ENCODE assay signal across 12 mouse cellular contexts in genomic region chr11:78372610-78373009, GRCm38 (mm10). TPM values are rescaled to one million over a fixed set of nuclear protein-coding genes. Genes with fewer than 3 reads are reported as not detected.
A peak's percentile ranks its signal among the peaks of the same experiment; 100 is the strongest.
DNase-seq lines count a peak whose midpoint lies in the region; ATAC-seq lines count a peak whose summit lies in the region.
"Had no signal": no experiment of that assay in that cellular context is flagged by ENCODE, and none has a peak within 500 bp of the region (broad histone marks: within the 10 kb centered on the region; RNA-seq: fewer than 3 reads in every experiment).

No protein-coding gene starts in this region.

- no peaks in the 10 kb centered on the region for H3K36me3 ChIP-seq in hindbrain, embryonic 13.5 days
- H3K36me3 ChIP-seq in hindbrain, embryonic 12.5 days: no peaks in the 10 kb centered on the region

- H3K27ac ChIP-seq in hindbrain, embryonic 13.5 days: no peak overlapping the region
- no peak overlapping the region for H3K27ac ChIP-seq in hindbrain, embryonic 12.5 days

- WGBS in hindbrain, embryonic 13.5 days: 43% methylated on average over 7 of the region's 7 CpGs
- WGBS in hindbrain, embryonic 12.5 days: 47% methylated on average over 7 of the region's 7 CpGs

- ATAC-seq in hindbrain, embryonic 13.5 days (ENCODE audit: low FRiP score): no peak
- no peak for ATAC-seq in hindbrain, embryonic 12.5 days (ENCODE audit: low FRiP score)
- ATAC-seq in activated CD4-positive, CD25-positive, alpha-beta regulatory T cell, adult 4 months: no peak

- no peak overlapping the region for H3K4me3 ChIP-seq in hindbrain, embryonic 13.5 days
- no peak overlapping the region for H3K4me3 ChIP-seq in hindbrain, embryonic 12.5 days

- H3K27me3 ChIP-seq in hindbrain, embryonic 13.5 days: no peaks in the 10 kb centered on the region
- no peaks in the 10 kb centered on the region for H3K27me3 ChIP-seq in hindbrain, embryonic 12.5 days

- H3K4me1 ChIP-seq in hindbrain, embryonic 13.5 days (replicated peaks): peaks cover 5% of the 10 kb centered on the region; the same call in 1 of the 2 replicates
- peaks cover 6% of the 10 kb centered on the region for H3K4me1 ChIP-seq in hindbrain, embryonic 12.5 days

- H3K9ac ChIP-seq in hindbrain, embryonic 13.5 days: peak overlapping the region; percentile 39; the same call in 1 of the 2 replicates
- no peak overlapping the region for H3K9ac ChIP-seq in hindbrain, embryonic 12.5 days

- H3K4me2 ChIP-seq in hindbrain, embryonic 13.5 days: no peak overlapping the region
- no peak overlapping the region for H3K4me2 ChIP-seq in hindbrain, embryonic 12.5 days (replicated peaks)

- H3K9me3 ChIP-seq in hindbrain, embryonic 13.5 days: no peaks in the 10 kb centered on the region
- H3K9me3 ChIP-seq in hindbrain, embryonic 12.5 days (replicated peaks): no peaks in the 10 kb centered on the region

- peak; percentile 91 to 94 for DNase-seq in adrenal gland, adult (ENCODE audit: inconsistent age in 2 of 2, low spot score in 1 of 2)
- DNase-seq in adrenal gland, adult 8-10 months: peak; percentile 85
- DNase-seq in kidney, postnatal 25 days: peak; percentile 59 to 78
- DNase-seq in urinary bladder, adult 2 months (ENCODE audit: low spot score): no peak
- DNase-seq: embryo, embryonic 11 days; layer of hippocampus, postnatal 36 days; liver had no signal

RNA-seq across cellular contexts. Expression of gene Foxn1, which starts 13.7 kb away (rescaled TPM):
- polyA plus RNA-seq in hindbrain, embryonic 13.5 days (2015; fragmentation: Nextera tagmentation; extraction: Ambion mirVana): not detected in 2 replicates
- not detected in 2 replicates for polyA plus RNA-seq in hindbrain, embryonic 12.5 days (2016; fragmentation: Nextera tagmentation; extraction: Ambion mirVana)
- total RNA-seq in adrenal gland, adult 8-10 months (2022): under 1 TPM; 0.20 to 0.77 (median 0.31) TPM
- not detected for polyA plus RNA-seq in activated CD4-positive, CD25-positive, alpha-beta regulatory T cell, adult 4 months (2017; shearing (Covaris generic))
- polyA plus RNA-seq in urinary bladder, adult 2 months (2012; rRNA removed): 0.08 and 0.15 TPM in 2 replicates
- total RNA-seq: layer of hippocampus, postnatal 36 days; monocyte, adult 5-6 weeks had no signal
- polyA plus RNA-seq: gonadal fat pad, adult 2 months had no signal

RNA-seq across cellular contexts. Expression of gene Unc119, which starts 29.3 kb away (rescaled TPM):
- 75.1 and 76.7 TPM in 2 replicates for polyA plus RNA-seq in hindbrain, embryonic 13.5 days (2015; fragmentation: Nextera tagmentation; extraction: Ambion mirVana)
- polyA plus RNA-seq in hindbrain, embryonic 12.5 days (2016; fragmentation: Nextera tagmentation; extraction: Ambion mirVana): 86.0 and 92.7 TPM in 2 replicates
- 10 to 100 TPM; 45.1 to 60.9 (median 53.0) TPM for total RNA-seq in adrenal gland, adult 8-10 months (2022)
- polyA plus RNA-seq in activated CD4-positive, CD25-positive, alpha-beta regulatory T cell, adult 4 months (2017; shearing (Covaris generic)): 10 to 100 TPM; 17.0 to 17.6 TPM
- 91.5 and 94.3 TPM in 2 replicates for polyA plus RNA-seq in urinary bladder, adult 2 months (2012; rRNA removed)

RNA-seq across cellular contexts. Expression of gene Pigs, which starts 44.4 kb away (rescaled TPM):
- 75.0 and 78.2 TPM in 2 replicates for polyA plus RNA-seq in hindbrain, embryonic 13.5 days (2015; fragmentation: Nextera tagmentation; extraction: Ambion mirVana)
- 76.9 and 77.1 TPM in 2 replicates for polyA plus RNA-seq in hindbrain, embryonic 12.5 days (2016; fragmentation: Nextera tagmentation; extraction: Ambion mirVana)
- total RNA-seq in adrenal gland, adult 8-10 months (2022): 10 to 100 TPM; 83.3 to 84.7 (median 83.9) TPM
- 10 to 100 TPM; 43.6 to 66.6 TPM for polyA plus RNA-seq in activated CD4-positive, CD25-positive, alpha-beta regulatory T cell, adult 4 months (2017; shearing (Covaris generic))
- polyA plus RNA-seq in urinary bladder, adult 2 months (2012; rRNA removed): 44.2 and 44.9 TPM in 2 replicates

RNA-seq across cellular contexts. Expression of gene Slc13a2, which starts 49.4 kb away (rescaled TPM):
- not detected in 2 replicates for polyA plus RNA-seq in hindbrain, embryonic 13.5 days (2015; fragmentation: Nextera tagmentation; extraction: Ambion mirVana)
- not detected in 2 replicates for polyA plus RNA-seq in hindbrain, embryonic 12.5 days (2016; fragmentation: Nextera tagmentation; extraction: Ambion mirVana)
- total RNA-seq in adrenal gland, adult 8-10 months (2022): not detected
- polyA plus RNA-seq in activated CD4-positive, CD25-positive, alpha-beta regulatory T cell, adult 4 months (2017; shearing (Covaris generic)): not detected
- 0.04 and 0.07 TPM in 2 replicates for polyA plus RNA-seq in urinary bladder, adult 2 months (2012; rRNA removed)
- total RNA-seq: layer of hippocampus, postnatal 36 days; monocyte, adult 5-6 weeks had no signal

RNA-seq across cellular contexts. Expression of gene Aldoc, which starts 49.8 kb away (rescaled TPM):
- 144 and 175 TPM in 2 replicates for polyA plus RNA-seq in hindbrain, embryonic 13.5 days (2015; fragmentation: Nextera tagmentation; extraction: Ambion mirVana)
- polyA plus RNA-seq in hindbrain, embryonic 12.5 days (2016; fragmentation: Nextera tagmentation; extraction: Ambion mirVana): 16.8 and 20.1 TPM in 2 replicates
- total RNA-seq in adrenal gland, adult 8-10 months (2022): 10 to 100 TPM; 23.4 to 54.0 (median 37.5) TPM
- 1 to 10 TPM; 5.6 to 8.6 TPM for polyA plus RNA-seq in activated CD4-positive, CD25-positive, alpha-beta regulatory T cell, adult 4 months (2017; shearing (Covaris generic))
- polyA plus RNA-seq in urinary bladder, adult 2 months (2012; rRNA removed): 3.3 and 4.1 TPM in 2 replicates
